Mouse (Mus musculus) Patski (cell line): ENCODE measurements around the gene Tmem265. TPM values are rescaled to one million over a fixed set of nuclear protein-coding genes. Genes with fewer than 3 reads are reported as not detected.
A peak's percentile ranks its signal among the peaks of the same experiment; 100 is the strongest.

Experiments used
- ATAC-seq: fragments of 100-300 bp; one replicate; pipeline ENCODE4 v1.8.0; 2021
- CTCF ChIA-PET: fragments of 350-600 bp; sonication (Branson Sonifier 250); formaldehyde crosslinking; loops from one replicate; lab custom pipeline; 2022; ENCODE audit warnings: inconsistent platforms; lab: Charles Lee
- POLR2A ChIA-PET: fragments of 350-600 bp; sonication (Branson Sonifier 250); formaldehyde crosslinking; loops from one replicate; lab custom pipeline; 2022; ENCODE audit warnings: antibody characterized with exemption, inconsistent platforms; lab: Charles Lee
- DNase-seq: peaks from one replicate; pipeline ENCODE4 v3.0.0-alpha.2; 2011; ENCODE audit warnings: low read depth, low spot score
- H3K27me3 ChIP-seq: fragments of 371-371 bp; one replicate; pipeline ENCODE4 v1.5.1; 2021
- CTCF ChIP-seq: fragments of 100-300 bp; IDR thresholded peaks from one replicate; pipeline ENCODE4 v1.5.1; 2021
- in situ Hi-C: fragments of 300-500 bp; cut with MboI; formaldehyde crosslinking; loops from 3 replicates; pipeline ENCODE4 v1.11.1; 2018; ENCODE audit warnings: low pct_unique_long_range_greater_than_20kb, mixed read lengths
- polyA plus RNA-seq: library from polyadenylated mRNA; unstranded; gene quantifications from one replicate; pipeline ENCODE4 v1.2.3, GENCODE M21; 2021

The Tmem265 gene
- polyA plus RNA-seq, 1 experiment from 2014 or later = not detected

GRCm38 (mm10) chr7:127607150-127607549 lies 46.0 kb downstream of the Tmem265 start:
- DNase-seq = no peak
- in situ Hi-C loops = no loop called here
- POLR2A ChIA-PET = interaction anchor here (0.5 kb wide), 1 partner anchor 132 kb away, joined by 4 read pairs; no protein-coding TSS in a partner anchor
- CTCF ChIA-PET = no interaction called here
- H3K27me3 ChIP-seq = no peaks in the 10 kb centered on the region
- no peak for TF ChIP-seq CTCF
- no peak for ATAC-seq

GRCm38 (mm10) chr7:127611011-127611410 lies 49.8 kb downstream of the Tmem265 start:
- TF ChIP-seq CTCF = no peak
- no peaks in the 10 kb centered on the region for H3K27me3 ChIP-seq
- ChIA-PET POLR2A (no interaction called here), CTCF (interaction anchor here (0.9 kb wide), 1 partner anchor 12 kb away, joined by 3 read pairs; no protein-coding TSS in a partner anchor)
- no peak for ATAC-seq
- in situ Hi-C loops = no loop called here
- no peak for DNase-seq

GRCm38 (mm10) chr7:127611561-127611960 lies 50.4 kb downstream of the Tmem265 start:
- CTCF ChIA-PET = no interaction called here
- DNase-seq = no peak
- no peak for TF ChIP-seq CTCF

GRCm38 (mm10) chr7:127613501-127613900 lies 52.3 kb downstream of the Tmem265 start:
- POLR2A ChIA-PET = interaction anchor here (0.6 to 1.6 kb wide), 2 partner anchors 9 to 49 kb away, joined by 3 to 7 read pairs; no protein-coding TSS in a partner anchor
- no peaks in the 10 kb centered on the region for H3K27me3 ChIP-seq
- DNase-seq (no peak), ATAC-seq (no peak)
- in situ Hi-C loops = no loop called here
- CTCF ChIA-PET = interaction anchor here (1.1 to 1.4 kb wide), 2 partner anchors 26 to 43 kb away, joined by 3 to 4 read pairs; no protein-coding TSS in a partner anchor
- TF ChIP-seq CTCF = no peak

More at GRCm38 (mm10) chr7:127611561-127611960, 50.4 kb downstream of the Tmem265 start:
- no peak for ATAC-seq
- in situ Hi-C loops = no loop called here
- POLR2A ChIA-PET = no interaction called here
- no peaks in the 10 kb centered on the region for H3K27me3 ChIP-seq

GRCm38 (mm10) chr7:127614091-127614490 lies 52.9 kb downstream of the Tmem265 start:
- in situ Hi-C loops = no loop called here
- no peaks in the 10 kb centered on the region for H3K27me3 ChIP-seq
- ChIA-PET POLR2A (interaction anchor here (0.8 to 1.6 kb wide), 2 partner anchors 10 to 23 kb away, joined by 4 to 7 read pairs; no protein-coding TSS in a partner anchor), CTCF (interaction anchor here (1.1 kb wide), 1 partner anchor 43 kb away, joined by 3 read pairs; no protein-coding TSS in a partner anchor)
- ATAC-seq (no peak), DNase-seq (no peak)
- TF ChIP-seq CTCF = no peak

- peak; percentile 15 for ATAC-seq
- POLR2A ChIA-PET = interaction anchor here (0.8 to 1.6 kb wide), 5 partner anchors 10 to 97 kb away, joined by 4 to 7 read pairs (median 4); no protein-coding TSS in a partner anchor
- in situ Hi-C loops = no loop called here
- no peak for DNase-seq
- CTCF ChIA-PET = interaction anchor here (1.1 kb wide), 1 partner anchor 42 kb away, joined by 3 read pairs; no protein-coding TSS in a partner anchor
- H3K27me3 ChIP-seq = no peaks in the 10 kb centered on the region
- TF ChIP-seq CTCF = no peak
Measured at GRCm38 (mm10) chr7:127614511-127614890, 53.3 kb downstream of the Tmem265 start.

GRCm38 (mm10) chr7:127614891-127615843 lies 54.0 kb downstream of the Tmem265 start, which contains the start of gene Zfp629:
TSS of gene Zfp629 (minus strand) at chr7:127615797.
- in situ Hi-C loops = no loop called here
- ChIA-PET CTCF (interaction anchor here (1.0 to 1.8 kb wide), 5 partner anchors 12 to 60 kb away, joined by 3 to 4 read pairs (median 3); no protein-coding TSS in a partner anchor), POLR2A (interaction anchor here (0.7 to 1.6 kb wide), 7 partner anchors 11 to 96 kb away, joined by 3 to 7 read pairs (median 4); no protein-coding TSS in a partner anchor)
- no peak for TF ChIP-seq CTCF
- ATAC-seq = peak; percentile 62
- no peaks in the 10 kb centered on the region for H3K27me3 ChIP-seq
- DNase-seq = peak; percentile 38

- TF ChIP-seq CTCF = no peak
- ChIA-PET POLR2A (interaction anchor here (0.6 to 1.6 kb wide), 8 partner anchors 10 to 283 kb away, joined by 3 to 7 read pairs (median 4); no protein-coding TSS in a partner anchor), CTCF (interaction anchor here (0.8 to 1.8 kb wide), 7 partner anchors 10 to 128 kb away, joined by 3 to 5 read pairs (median 4); partner anchors contain the start of gene Fbxl19)
- H3K27me3 ChIP-seq = no peaks in the 10 kb centered on the region
- ATAC-seq (no peak), DNase-seq (no peak)
- in situ Hi-C loops = no loop called here
Measured at GRCm38 (mm10) chr7:127616336-127616735, 55.1 kb downstream of the Tmem265 start.

Other genes with a start within 250 kb of the Tmem265 start
- gene Zfp768, start 215.8 kb upstream of the Tmem265 start, polyA plus RNA-seq = 30.3 TPM
- 4.9 TPM for gene Zfp747, start 185.3 kb upstream of the Tmem265 start, polyA plus RNA-seq
- gene 9130019O22Rik, start 174.2 kb upstream of the Tmem265 start, polyA plus RNA-seq = 4.9 TPM
- gene E430018J23Rik, start 167.8 kb upstream of the Tmem265 start, polyA plus RNA-seq = 10.0 TPM
- 2.9 TPM for gene Zfp764, start 154.6 kb upstream of the Tmem265 start, polyA plus RNA-seq
- 20.6 TPM for gene Zfp688, start 139.3 kb upstream of the Tmem265 start, polyA plus RNA-seq
- gene Zfp689, start 112.2 kb upstream of the Tmem265 start, polyA plus RNA-seq = 5.9 TPM
- 71.9 TPM for gene Prr14, start 101.8 kb upstream of the Tmem265 start, polyA plus RNA-seq
- 50.1 TPM for gene Fbrs, start 82.2 kb upstream of the Tmem265 start, polyA plus RNA-seq
- gene Srcap, start 49.4 kb upstream of the Tmem265 start, polyA plus RNA-seq = 22.8 TPM
- gene Gm42715, start 41.8 kb upstream of the Tmem265 start, polyA plus RNA-seq = 21.1 TPM
- 48.6 TPM for gene Phkg2, start 11.9 kb downstream of the Tmem265 start, polyA plus RNA-seq
- 22.0 TPM for gene Ccdc189, start 27.2 kb downstream of the Tmem265 start, polyA plus RNA-seq
- 42.7 TPM for gene Rnf40, start 27.4 kb downstream of the Tmem265 start, polyA plus RNA-seq
- 20.6 TPM for gene Zfp629, start 54.4 kb downstream of the Tmem265 start, polyA plus RNA-seq
- 53.6 TPM for gene Bcl7c, start 147.5 kb downstream of the Tmem265 start, polyA plus RNA-seq
- gene Ctf1, start 151.3 kb downstream of the Tmem265 start, polyA plus RNA-seq = 10.8 TPM
- 0.09 TPM for gene Ctf2, start 170.8 kb downstream of the Tmem265 start, polyA plus RNA-seq
- 38.6 TPM for gene Fbxl19, start 183.2 kb downstream of the Tmem265 start, polyA plus RNA-seq
- 25.8 TPM for gene Orai3, start 208.4 kb downstream of the Tmem265 start, polyA plus RNA-seq
- gene Setd1a, start 215.3 kb downstream of the Tmem265 start, polyA plus RNA-seq = 30.0 TPM
- 4.5 TPM for gene Gm49388, start 224.2 kb downstream of the Tmem265 start, polyA plus RNA-seq
- gene Hsd3b7, start 239.2 kb downstream of the Tmem265 start, polyA plus RNA-seq = 30.1 TPM